Mouse (Mus musculus) G1E (cell line): ENCODE measurements at regions not wholly inside any gene's neighbourhood (a gene's known extent, or its start where the extent isn't known, plus 50 kb on each side); places are given as distances from the start of the nearest gene placed in this dataset.

Experiments
- ATAC-seq: 2 replicates; pipeline ENCODE4 v1.8.0; 2016; ENCODE audit warnings: mild to moderate bottlenecking; ENCODE audit not compliant: insufficient number of reproducible peaks, poor library complexity, low FRiP score, severe bottlenecking; ENCODE audit errors: extremely low read depth
- DNase-seq: peaks from one replicate; pipeline ENCODE4 v3.0.0; 2012; ENCODE audit warnings: low spot score
- H3K27me3 ChIP-seq: 2 replicates; pipeline ENCODE4 v1.6.1; 2012; ENCODE audit warnings: mild to moderate bottlenecking, low read length, inconsistent platforms; ENCODE audit not compliant: insufficient read depth
- H3K36me3 ChIP-seq: replicated peaks from 2 replicates; pipeline ENCODE3; 2012; ENCODE audit warnings: mild to moderate bottlenecking, inconsistent platforms
- H3K4me1 ChIP-seq: 2 replicates; pipeline ENCODE4 v1.6.1; 2012; ENCODE audit warnings: low read depth, low read length, inconsistent platforms, mixed read lengths; ENCODE audit not compliant: insufficient read depth
- H3K4me3 ChIP-seq: 2 replicates; pipeline ENCODE4 v1.5.1; 2012; ENCODE audit warnings: low read depth, mild to moderate bottlenecking, inconsistent platforms, low read length, moderate library complexity, mixed read lengths
- H3K9me3 ChIP-seq: replicated peaks from 2 replicates; pipeline ENCODE4 v1.6.1; 2012; ENCODE audit warnings: inconsistent platforms
- CTCF ChIP-seq: IDR thresholded peaks from 2 replicates; pipeline ENCODE4 v1.5.1; 2012; ENCODE audit warnings: low read depth, low read length, inconsistent platforms, mixed read lengths
- GATA1 ChIP-seq: IDR thresholded peaks from 2 replicates; pipeline ENCODE4 v1.6.1; 2012; ENCODE audit warnings: borderline replicate concordance, low read length, inconsistent platforms, mixed read lengths
- GATA2 ChIP-seq: IDR thresholded peaks from 2 replicates; pipeline ENCODE4 v1.6.1; 2012; ENCODE audit warnings: low read depth, low read length, inconsistent platforms, borderline replicate concordance
- POLR2AphosphoS5 ChIP-seq: IDR thresholded peaks from 2 replicates; pipeline ENCODE4 v1.6.1; 2012; ENCODE audit warnings: low read depth, low read length, inconsistent platforms; ENCODE audit not compliant: insufficient replicate concordance
- TAL1 ChIP-seq: conservative IDR thresholded peaks from 2 replicates; pipeline ENCODE4 v1.6.1; 2012; ENCODE audit warnings: low read depth, low read length, inconsistent platforms, mixed read lengths

GRCm38 (mm10) chr10:117908079-117908675 is 62.3 kb upstream of the Rap1b start:
- Histone ChIP-seq H3K9me3 (no peaks in the 10 kb centered on the region), H3K36me3 (no peaks in the 10 kb centered on the region), H3K27me3 (no peaks in the 10 kb centered on the region), H3K4me3 (no peak overlapping the region), H3K4me1 (no peaks in the 10 kb centered on the region)
- DNase-seq (no peak), ATAC-seq (no peak)
- no peak for TF ChIP-seq GATA1
- TF ChIP-seq GATA2, result no peak
- no peak for TF ChIP-seq TAL1
- no peak for TF ChIP-seq CTCF
- TF ChIP-seq POLR2AphosphoS5, result no peak

- H3K36me3 ChIP-seq, result no peaks in the 10 kb centered on the region
- no peaks in the 10 kb centered on the region for H3K9me3 ChIP-seq
- TF ChIP-seq POLR2AphosphoS5, result no peak
- TF ChIP-seq GATA1, result no peak
- no peak for TF ChIP-seq TAL1
- TF ChIP-seq CTCF, result no peak
- no peak for TF ChIP-seq GATA2
- DNase-seq (no peak), ATAC-seq (no peak)
- H3K27me3 ChIP-seq, result no peaks in the 10 kb centered on the region
- H3K4me3 ChIP-seq, result no peak overlapping the region
- no peaks in the 10 kb centered on the region for H3K4me1 ChIP-seq
Measured at GRCm38 (mm10) chr10:117909155-117909554, 63.3 kb upstream of the Rap1b start.

- H3K9me3 ChIP-seq, result no peaks in the 10 kb centered on the region
- no peak for ATAC-seq
Measured at GRCm38 (mm10) chr10:117909811-117910239, 64.0 kb upstream of the Rap1b start.

DNA sequence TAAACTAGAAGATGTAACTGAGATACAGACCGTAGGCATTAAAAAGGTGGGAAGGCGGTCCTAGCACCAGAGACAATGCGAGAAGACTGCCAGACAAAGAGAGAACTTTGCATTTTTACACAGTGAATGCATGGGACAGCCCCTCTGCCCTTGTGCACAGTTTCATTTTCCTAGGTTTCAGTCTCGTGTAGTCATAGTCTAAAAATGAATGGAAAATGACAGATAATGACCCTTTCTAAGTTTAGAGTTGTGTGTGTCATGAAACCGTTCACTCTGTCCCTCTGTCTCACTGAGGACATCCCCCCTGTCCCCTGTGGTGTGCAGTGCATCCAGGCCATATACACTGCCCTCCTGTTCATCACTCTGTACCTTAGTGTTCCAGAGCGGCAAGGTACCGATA is 64.6 kb upstream of the Rap1b start:
- H3K4me3 ChIP-seq, result no peak overlapping the region
- H3K4me1 ChIP-seq, result no peaks in the 10 kb centered on the region
- no peaks in the 10 kb centered on the region for H3K36me3 ChIP-seq
- no peaks in the 10 kb centered on the region for H3K9me3 ChIP-seq
- DNase-seq (no peak), ATAC-seq (no peak)
- no peaks in the 10 kb centered on the region for H3K27me3 ChIP-seq
- no peak for TF ChIP-seq GATA1
- no peak for TF ChIP-seq TAL1
- TF ChIP-seq GATA2, result no peak
- TF ChIP-seq CTCF, result no peak
- no peak for TF ChIP-seq POLR2AphosphoS5

More at GRCm38 (mm10) chr10:117909811-117910239, 64.0 kb upstream of the Rap1b start:
- DNase-seq, result no peak
- Histone ChIP-seq H3K36me3 (no peaks in the 10 kb centered on the region), H3K4me3 (no peak overlapping the region), H3K4me1 (no peaks in the 10 kb centered on the region), H3K27me3 (no peaks in the 10 kb centered on the region)
- TF ChIP-seq TAL1 (no peak), GATA2 (no peak), GATA1 (no peak), POLR2AphosphoS5 (no peak), CTCF (no peak)

- Histone ChIP-seq H3K4me3 (no peak overlapping the region), H3K36me3 (no peaks in the 10 kb centered on the region), H3K27me3 (no peaks in the 10 kb centered on the region), H3K4me1 (no peaks in the 10 kb centered on the region), H3K9me3 (no peaks in the 10 kb centered on the region)
- no peak for ATAC-seq
- TF ChIP-seq CTCF (no peak), TAL1 (no peak), POLR2AphosphoS5 (no peak), GATA1 (no peak), GATA2 (no peak)
- no peak for DNase-seq
Measured at GRCm38 (mm10) chr10:117915011-117915735, 69.3 kb upstream of the Rap1b start.

GRCm38 (mm10) chr10:117916280-117916679 is 70.4 kb upstream of the Rap1b start:
- ATAC-seq (peak; percentile 51), DNase-seq (no peak)
- H3K4me1 ChIP-seq, result no peaks in the 10 kb centered on the region

More at GRCm38 (mm10) chr10:117916280-117916679, 70.4 kb upstream of the Rap1b start:
- no peaks in the 10 kb centered on the region for H3K36me3 ChIP-seq
- TF ChIP-seq GATA1 (no peak), CTCF (no peak), GATA2 (no peak), TAL1 (no peak), POLR2AphosphoS5 (no peak)
- H3K9me3 ChIP-seq, result no peaks in the 10 kb centered on the region
- no peak overlapping the region for H3K4me3 ChIP-seq
- H3K27me3 ChIP-seq, result no peaks in the 10 kb centered on the region
